Mouse (Mus musculus) liver, adult 2 months (tissue): ENCODE measurements around the gene Ndufs1.

ENCODE experiments used
- CTCF ChIP-seq: fragments of 200-500 bp; IDR thresholded peaks from 2 replicates; pipeline ENCODE4 v1.5.1; 2011; ENCODE audit warnings: low read depth, low read length, control low read depth
- POLR2A ChIP-seq: fragments of 200-500 bp; IDR thresholded peaks from 2 replicates; pipeline ENCODE4 v1.6.1; 2011; ENCODE audit warnings: low read length, control low read depth; ENCODE audit not compliant: insufficient read depth; ENCODE audit errors: extremely low read depth

GRCm38 (mm10) chr1:63126206-63126605, 50.4 kb downstream of the Ndufs1 start:
- TF ChIP-seq POLR2A (no peak), CTCF (no peak)
